Mouse (Mus musculus) midbrain, embryonic 14.5 days (tissue): ENCODE results near the gene Stx8. TPM values are rescaled to one million over a fixed set of nuclear protein-coding genes. Genes with fewer than 3 reads are reported as not detected.

Source experiments
- ATAC-seq: fragments of 200-750 bp; cut with Nextera tagmentation; 2 replicates; pipeline ENCODE4 v1.8.0; 2017; ENCODE audit warnings: moderate number of reproducible peaks, moderate library complexity; ENCODE audit not compliant: low FRiP score, low TSS enrichment
- DNase-seq: peaks from one replicate; pipeline ENCODE4 v3.0.0-alpha.2; 2015
- H3K27ac ChIP-seq: fragments of 300-500 bp; sonication (generic); replicated peaks from 2 replicates; pipeline ENCODE4 v1.5.1; 2014; ENCODE audit warnings: mild to moderate bottlenecking, low read depth, low read length, moderate library complexity
- H3K27me3 ChIP-seq: fragments of 300-500 bp; sonication (generic); 2 replicates; pipeline ENCODE4 v1.6.1; 2014; ENCODE audit warnings: low read length, control low read depth, mixed read lengths; ENCODE audit not compliant: control insufficient read depth, insufficient read depth
- H3K36me3 ChIP-seq: fragments of 300-500 bp; sonication (generic); 2 replicates; pipeline ENCODE4 v1.6.1; 2014; ENCODE audit warnings: low read length, control low read depth; ENCODE audit not compliant: control insufficient read depth, insufficient read depth
- H3K4me1 ChIP-seq: fragments of 300-500 bp; sonication (generic); 2 replicates; pipeline ENCODE4 v1.6.1; 2014; ENCODE audit warnings: mild to moderate bottlenecking, antibody characterized with exemption, low read length, control low read depth; ENCODE audit not compliant: control insufficient read depth, insufficient read depth
- H3K4me2 ChIP-seq: fragments of 300-500 bp; sonication (generic); 2 replicates; pipeline ENCODE4 v1.6.1; 2014; ENCODE audit warnings: mild to moderate bottlenecking, low read length, moderate library complexity
- H3K4me3 ChIP-seq: fragments of 300-500 bp; sonication (generic); replicated peaks from 2 replicates; pipeline ENCODE4 v1.5.1; 2014; ENCODE audit warnings: low read depth, low read length
- H3K9ac ChIP-seq: fragments of 300-500 bp; sonication (generic); replicated peaks from 2 replicates; pipeline ENCODE4 v1.6.1; 2014; ENCODE audit warnings: mild to moderate bottlenecking, low read length, moderate library complexity
- H3K9me3 ChIP-seq: fragments of 300-500 bp; sonication (generic); 2 replicates; pipeline ENCODE4 v1.6.1; 2016; ENCODE audit warnings: low read length, control low read depth, mixed read lengths; ENCODE audit not compliant: control insufficient read depth
- WGBS: fragments of 180-500 bp; shearing (Covaris S2); extraction: QIAGEN DNeasy Blood & Tissue Kit; methylation state at CpG from one replicate; pipeline ENCODE4 v1.1.7; 2014; 5-methylcytosine and 5-hydroxymethylcytosine counted together
- polyA plus RNA-seq: library from polyadenylated mRNA; unstranded; fragments of >200 nt; fragmentation: Nextera tagmentation; extraction: Ambion mirVana; gene quantifications from 2 replicates; pipeline ENCODE4 v1.2.1, GENCODE M21; 2014

Stx8 gene
- polyA plus RNA-seq, 1 experiment from 2014 or later, result 64.2 TPM

DNA sequence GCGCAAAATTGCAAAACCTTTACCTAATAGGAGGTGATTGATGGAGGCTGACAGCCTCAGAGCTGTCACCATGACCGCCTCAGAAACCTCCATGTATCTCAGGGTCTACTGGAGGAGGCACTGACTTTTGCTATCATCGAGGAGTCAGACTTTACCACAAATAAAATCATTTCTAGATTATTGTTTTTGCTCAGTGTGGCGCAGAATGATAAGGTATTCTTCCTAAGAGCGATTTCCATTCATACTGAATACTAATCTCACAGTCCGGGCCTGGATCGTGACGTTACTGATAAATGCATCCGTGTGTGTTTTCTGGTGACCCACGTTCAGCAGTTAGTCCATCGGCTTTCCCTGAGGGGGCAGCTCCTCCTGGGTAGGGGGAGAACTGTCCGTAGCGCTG is 153.1 kb downstream of the Stx8 start:
- no peak overlapping the region for H3K9ac ChIP-seq
- H3K36me3 ChIP-seq, result no peaks in the 10 kb centered on the region
- no peaks in the 10 kb centered on the region for H3K9me3 ChIP-seq
- H3K4me2 ChIP-seq, result no peak overlapping the region
- no peaks in the 10 kb centered on the region; the same call in 1 of the 2 replicates for H3K27me3 ChIP-seq
- WGBS, result 68% methylated on average over 13 of the region's 13 CpGs
- no peak overlapping the region for H3K27ac ChIP-seq
- H3K4me1 ChIP-seq, result peaks cover 17% of the 10 kb centered on the region
- DNase-seq, result no peak
- ATAC-seq, result no peak
- no peak overlapping the region for H3K4me3 ChIP-seq

DNA sequence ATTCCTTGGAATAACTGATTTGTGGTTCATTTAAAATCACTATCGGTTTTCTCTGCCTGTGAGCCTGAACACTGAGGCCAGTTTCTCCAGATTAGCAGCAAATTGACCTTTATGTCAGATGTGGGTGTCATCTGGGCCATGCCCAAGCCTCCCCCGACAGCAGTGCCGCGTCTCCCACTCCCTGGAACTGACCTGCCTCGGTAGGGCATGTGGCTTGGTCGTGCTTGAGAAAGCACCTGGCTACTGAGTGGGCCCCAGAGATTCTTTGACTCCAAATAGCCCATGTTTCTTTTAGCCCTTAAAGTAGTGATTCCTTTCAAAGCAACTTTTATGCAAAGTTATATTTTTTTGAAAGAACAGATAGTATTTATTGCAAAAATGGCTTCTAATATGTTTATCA is 155.3 kb downstream of the Stx8 start:
- Histone ChIP-seq H3K9ac (no peak overlapping the region), H3K4me3 (no peak overlapping the region), H3K27ac (0 out of 2 replicates have a peak overlapping the region, but pooled peaks have one; percentile 45), H3K4me1 (peaks cover 14% of the 10 kb centered on the region; the same call in 1 of the 2 replicates), H3K27me3 (no peaks in the 10 kb centered on the region; the same call in 1 of the 2 replicates), H3K4me2 (no peak overlapping the region), H3K36me3 (no peaks in the 10 kb centered on the region), H3K9me3 (no peaks in the 10 kb centered on the region)
- DNase-seq (peak; percentile 26), ATAC-seq (no peak)
- WGBS, result 8% methylated on average over 6 of the region's 6 CpGs

DNA sequence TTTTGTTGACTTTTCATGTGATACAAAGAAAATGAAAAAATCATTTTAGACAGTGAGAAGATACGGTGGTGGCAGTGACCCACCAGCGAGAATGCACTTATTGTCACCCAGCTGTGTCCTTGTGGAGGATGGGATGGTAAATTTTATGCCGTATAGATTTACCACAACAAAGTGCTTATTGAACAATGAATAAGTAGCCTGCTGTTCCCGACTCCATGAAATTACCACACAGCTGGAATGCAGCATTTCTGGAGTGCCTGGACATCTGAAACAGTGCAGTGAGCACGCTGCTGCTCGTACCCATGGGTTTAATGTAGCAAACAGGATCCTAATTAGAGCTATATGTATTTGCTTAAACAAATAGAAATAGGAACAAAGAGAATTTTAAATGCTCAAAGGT is 155.7 kb downstream of the Stx8 start:
- H3K27me3 ChIP-seq, result no peaks in the 10 kb centered on the region; the same call in 1 of the 2 replicates
- no peaks in the 10 kb centered on the region for H3K9me3 ChIP-seq
- no peak for ATAC-seq
- 11% methylated on average over 6 of the region's 6 CpGs for WGBS
- no peaks in the 10 kb centered on the region for H3K36me3 ChIP-seq
- no peak overlapping the region for H3K4me3 ChIP-seq
- peaks cover 14% of the 10 kb centered on the region; the same call in 1 of the 2 replicates for H3K4me1 ChIP-seq
- no peak overlapping the region for H3K4me2 ChIP-seq
- DNase-seq, result peak; percentile 40
- no peak overlapping the region for H3K27ac ChIP-seq
- no peak overlapping the region for H3K9ac ChIP-seq

DNA sequence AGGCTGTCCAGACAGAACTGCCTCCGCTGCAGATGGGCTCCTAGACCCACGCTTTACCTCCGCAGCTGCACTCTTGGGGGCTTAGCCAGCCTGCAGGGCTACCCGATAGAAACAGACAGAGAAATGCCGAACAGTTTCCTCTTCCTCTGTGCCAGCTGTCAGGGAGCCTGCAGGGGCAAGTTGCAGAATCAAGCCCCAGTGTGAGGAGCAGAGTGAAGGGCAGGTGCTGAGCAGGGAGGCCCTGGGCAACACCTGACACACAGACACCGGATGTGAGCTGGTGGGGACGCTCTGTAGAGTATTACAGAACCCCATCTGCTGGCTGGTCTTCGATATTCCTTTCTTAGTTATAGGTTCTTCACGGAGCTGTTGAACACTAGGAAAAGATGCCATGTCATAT is 160.1 kb downstream of the Stx8 start:
- H3K27ac ChIP-seq, result no peak overlapping the region
- H3K4me2 ChIP-seq, result no peak overlapping the region
- WGBS, result 82% methylated on average over 9 of the region's 9 CpGs
- no peaks in the 10 kb centered on the region for H3K9me3 ChIP-seq
- no peak for ATAC-seq
- no peak overlapping the region for H3K4me3 ChIP-seq
- H3K4me1 ChIP-seq, result peaks cover 11% of the 10 kb centered on the region; the same call in 1 of the 2 replicates
- no peak for DNase-seq
- no peaks in the 10 kb centered on the region; the same call in 1 of the 2 replicates for H3K27me3 ChIP-seq
- no peak overlapping the region for H3K9ac ChIP-seq
- no peaks in the 10 kb centered on the region for H3K36me3 ChIP-seq

DNA sequence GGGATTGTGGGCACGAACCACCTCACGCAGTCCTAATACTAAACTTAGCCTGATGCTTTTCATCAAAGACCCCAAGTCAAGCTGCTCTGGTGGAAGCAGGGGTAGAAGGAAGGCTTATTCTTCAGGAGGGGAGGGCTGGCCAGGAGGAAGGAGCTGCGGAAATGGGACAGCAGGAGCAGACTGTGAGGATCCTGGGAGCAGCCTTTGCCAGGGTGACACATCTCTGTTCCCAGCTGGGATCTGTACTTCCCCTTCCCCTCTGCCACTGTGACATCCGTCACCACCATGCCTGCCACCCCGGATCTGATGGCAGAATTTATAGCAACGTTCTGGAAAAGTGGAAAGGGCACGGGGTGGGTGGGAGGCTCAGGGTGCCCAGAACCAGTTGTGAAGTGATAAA is 168.5 kb downstream of the Stx8 start:
- H3K9me3 ChIP-seq, result no peaks in the 10 kb centered on the region
- no peak overlapping the region for H3K27ac ChIP-seq
- WGBS, result 88% methylated on average over 7 of the region's 7 CpGs
- no peak for DNase-seq
- no peaks in the 10 kb centered on the region for H3K36me3 ChIP-seq
- no peaks in the 10 kb centered on the region for H3K27me3 ChIP-seq
- H3K4me1 ChIP-seq, result no peaks in the 10 kb centered on the region
- H3K9ac ChIP-seq, result no peak overlapping the region
- no peak for ATAC-seq
- H3K4me3 ChIP-seq, result no peak overlapping the region
- no peak overlapping the region for H3K4me2 ChIP-seq

DNA sequence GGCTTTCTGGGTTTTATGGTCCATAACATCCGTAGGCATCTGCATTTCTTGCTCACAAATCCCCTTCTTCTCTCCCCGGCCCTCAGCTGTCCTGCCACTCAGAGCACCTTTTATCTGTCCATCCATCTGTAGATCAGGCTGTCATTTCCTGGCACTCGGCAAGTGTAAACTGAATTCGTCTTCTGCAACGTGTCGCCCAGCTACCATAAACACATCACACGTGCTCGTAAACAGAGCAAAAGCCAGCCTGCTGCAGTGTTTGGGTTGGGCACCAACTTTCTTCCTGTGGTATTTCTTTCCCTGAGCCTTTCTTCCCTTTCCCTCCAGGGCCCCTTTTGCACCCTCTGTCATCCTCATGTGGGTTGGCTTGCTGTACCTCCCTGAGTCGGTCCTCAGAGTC is 169.4 kb downstream of the Stx8 start:
- Histone ChIP-seq H3K4me1 (no peaks in the 10 kb centered on the region), H3K4me3 (no peak overlapping the region), H3K27ac (no peak overlapping the region), H3K9me3 (no peaks in the 10 kb centered on the region), H3K36me3 (no peaks in the 10 kb centered on the region), H3K27me3 (no peaks in the 10 kb centered on the region), H3K4me2 (no peak overlapping the region), H3K9ac (no peak overlapping the region)
- ATAC-seq, result no peak
- no peak for DNase-seq
- 76% methylated on average over 9 of the region's 9 CpGs for WGBS

DNA sequence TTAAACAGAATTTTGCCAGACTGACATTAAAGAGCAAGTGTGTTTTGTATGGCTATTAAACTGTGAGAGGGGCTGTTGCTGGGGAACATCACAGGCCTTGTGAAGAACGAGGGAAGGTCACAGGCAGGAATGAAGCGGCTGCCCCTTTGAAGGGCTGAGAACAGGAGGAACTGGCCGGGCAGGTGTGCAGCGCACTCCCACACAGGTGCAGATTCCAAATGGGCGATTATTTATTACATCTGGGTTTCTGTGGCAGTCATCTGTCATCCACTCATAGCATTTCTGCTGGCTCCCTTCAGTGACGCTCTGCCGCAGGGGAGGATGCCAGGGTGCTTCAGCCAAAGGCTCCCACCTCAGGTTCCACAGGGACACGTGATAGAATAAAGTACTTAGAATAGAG is 170.7 kb downstream of the Stx8 start:
- Histone ChIP-seq H3K4me3 (no peak overlapping the region), H3K27ac (no peak overlapping the region), H3K4me1 (no peaks in the 10 kb centered on the region), H3K9me3 (no peaks in the 10 kb centered on the region), H3K36me3 (no peaks in the 10 kb centered on the region), H3K27me3 (no peaks in the 10 kb centered on the region), H3K9ac (no peak overlapping the region), H3K4me2 (no peak overlapping the region)
- no peak for ATAC-seq
- DNase-seq, result no peak
- WGBS, result 86% methylated on average over 8 of the region's 8 CpGs

DNA sequence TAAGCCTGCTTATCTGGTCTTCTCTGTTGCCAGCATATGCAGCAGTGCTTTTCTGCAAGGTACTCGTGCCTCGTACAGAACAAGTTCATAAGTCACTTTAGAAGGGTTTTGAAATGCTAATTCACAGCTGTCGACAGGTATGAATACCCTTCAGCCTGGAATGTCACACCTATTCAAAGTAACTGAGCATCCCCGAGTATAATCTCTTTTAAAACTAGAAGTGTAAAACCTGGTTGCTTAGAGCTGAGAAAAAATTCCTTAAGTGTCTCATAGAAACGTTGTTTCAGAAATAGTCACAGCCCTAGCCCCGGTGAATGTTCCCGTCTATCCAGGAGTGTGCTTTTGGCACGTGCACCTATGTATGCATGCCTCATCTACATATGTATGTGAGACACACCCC is 176.3 kb downstream of the Stx8 start:
- DNase-seq (no peak), ATAC-seq (no peak)
- peaks cover 34% of the 10 kb centered on the region for H3K4me1 ChIP-seq
- no peaks in the 10 kb centered on the region for H3K9me3 ChIP-seq
- H3K27ac ChIP-seq, result no peak overlapping the region
- H3K27me3 ChIP-seq, result no peaks in the 10 kb centered on the region
- WGBS, result 28% methylated on average over 8 of the region's 8 CpGs
- no peak overlapping the region for H3K9ac ChIP-seq
- no peak overlapping the region for H3K4me3 ChIP-seq
- H3K4me2 ChIP-seq, result no peak overlapping the region
- H3K36me3 ChIP-seq, result no peaks in the 10 kb centered on the region

DNA sequence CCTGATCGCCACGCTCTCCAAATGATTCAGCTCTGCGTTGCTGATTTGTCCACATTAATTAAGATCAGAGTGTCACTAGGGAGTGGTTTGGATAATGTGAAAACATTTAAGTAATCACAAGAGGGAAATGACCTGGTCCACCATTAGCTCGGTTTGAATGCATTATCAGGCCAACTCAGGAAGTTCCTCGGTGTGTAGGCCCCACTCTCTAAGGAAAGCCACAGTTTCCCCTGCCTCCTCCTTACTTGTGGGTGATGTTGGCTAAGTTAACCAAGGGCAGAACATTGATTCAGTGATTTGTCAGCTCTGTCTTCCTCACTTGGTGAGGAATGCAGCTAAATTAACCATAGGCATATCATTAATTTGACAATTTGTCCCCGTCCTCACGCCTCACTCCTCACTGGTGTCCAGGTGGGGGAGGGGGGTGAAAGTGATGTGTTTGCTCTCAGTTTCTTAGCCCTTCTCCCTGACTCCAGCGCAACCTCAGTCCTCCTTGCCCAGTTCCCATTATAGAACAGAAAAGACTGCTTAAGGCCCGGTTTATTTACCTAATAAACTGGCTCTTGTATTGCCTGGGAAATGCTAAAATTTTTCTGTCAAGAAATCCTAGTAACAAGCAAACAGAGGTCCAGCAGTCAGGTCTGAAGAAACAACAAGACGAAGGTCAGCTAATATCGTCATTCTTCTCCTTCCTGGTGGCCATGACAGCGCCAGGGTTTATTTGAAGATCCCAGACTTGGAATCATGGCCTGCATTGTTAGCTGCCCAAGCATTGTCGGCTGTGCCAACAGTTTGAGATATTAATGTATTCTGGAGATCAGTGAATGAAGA is 178.5 kb downstream of the Stx8 start:
- H3K36me3 ChIP-seq, result no peaks in the 10 kb centered on the region
- no peak overlapping the region for H3K9ac ChIP-seq
- H3K4me2 ChIP-seq, result peak overlapping the region; percentile 23; the same call in 1 of the 2 replicates
- no peak for ATAC-seq
- H3K9me3 ChIP-seq, result no peaks in the 10 kb centered on the region
- WGBS, result 19% methylated on average over 13 of the region's 13 CpGs
- no peak overlapping the region for H3K4me3 ChIP-seq
- H3K4me1 ChIP-seq, result peaks cover 42% of the 10 kb centered on the region
- peak overlapping the region; percentile 84 for H3K27ac ChIP-seq
- peak; percentile 70 for DNase-seq
- H3K27me3 ChIP-seq, result no peaks in the 10 kb centered on the region
